Mouse (Mus musculus): ENCODE data around the gene Gm14137.

- TF ChIP-seq CTCF (IDR thresholded peaks at IDR 0.05; ENCODE audit: insufficient read depth, low read length) (no peak), POLR2A (IDR thresholded peaks at IDR 0.05; ENCODE audit: borderline replicate concordance, extremely low read depth, low read depth, low read length) (no peak)
Measured at GRCm38 (mm10) chr2:119190969-119191368, 16.7 kb downstream of the Gm14137 start.

Measured in lung, adult 2 months (tissue).